Mouse (Mus musculus) ES-Bruce4 (cell line): ENCODE results near the gene Fgfr1op. TPM values are rescaled to one million over a fixed set of nuclear protein-coding genes. Genes with fewer than 3 reads are reported as not detected.

Experiments used
- H3K27ac ChIP-seq: 2 replicates; pipeline ENCODE4 v1.5.1; 2012; ENCODE audit warnings: low read length, inconsistent platforms; ENCODE audit not compliant: insufficient read depth
- H3K27me3 ChIP-seq: 2 replicates; pipeline ENCODE4 v1.6.1; 2012; ENCODE audit warnings: mild to moderate bottlenecking, low read length, inconsistent platforms; ENCODE audit not compliant: control insufficient read depth, poor library complexity, insufficient read depth, severe bottlenecking
- H3K36me3 ChIP-seq: 2 replicates; pipeline ENCODE4 v1.6.1; 2012; ENCODE audit warnings: inconsistent platforms, mild to moderate bottlenecking, low read length, moderate library complexity; ENCODE audit not compliant: control insufficient read depth, poor library complexity, insufficient read depth, severe bottlenecking
- H3K4me1 ChIP-seq: one replicate; pipeline ENCODE4 v1.8.1; 2011; ENCODE audit warnings: low read length; ENCODE audit not compliant: control insufficient read depth, insufficient read depth
- H3K4me3 ChIP-seq: 2 replicates; pipeline ENCODE4 v1.5.1; 2011; ENCODE audit warnings: low read depth, mild to moderate bottlenecking, low read length
- H3K9ac ChIP-seq: 2 replicates; pipeline ENCODE4 v1.6.1; 2012; ENCODE audit warnings: low read depth, mild to moderate bottlenecking, inconsistent platforms; ENCODE audit not compliant: poor library complexity, severe bottlenecking
- H3K9me3 ChIP-seq: replicated peaks from 2 replicates; pipeline ENCODE4 v1.6.1; 2012; ENCODE audit warnings: mild to moderate bottlenecking, low read length, inconsistent platforms; ENCODE audit not compliant: control insufficient read depth, poor library complexity, insufficient read depth, severe bottlenecking
- CTCF ChIP-seq: IDR thresholded peaks from one replicate; pipeline ENCODE4 v1.8.1; 2011; ENCODE audit warnings: low read depth, low read length
- EP300 ChIP-seq: IDR thresholded peaks from 2 replicates; pipeline ENCODE4 v1.6.1; 2011; ENCODE audit warnings: low read depth, low read length; ENCODE audit not compliant: insufficient read depth
- POLR2A ChIP-seq: IDR thresholded peaks from one replicate; pipeline ENCODE4 v1.8.1; 2011; ENCODE audit warnings: low read length; ENCODE audit not compliant: insufficient read depth
- polyA plus RNA-seq: library from polyadenylated mRNA; stranded (reverse); fragments of >200 nt; gene quantifications from 2 replicates; pipeline ENCODE4 v1.2.4, GENCODE M21; 2011; ENCODE audit warnings: low read depth; ENCODE audit not compliant: missing spikeins, insufficient read depth, insufficient read length

The Fgfr1op gene
- polyA plus RNA-seq, 1 experiment, result 78.5 TPM

- no peaks in the 10 kb centered on the region for H3K4me1 ChIP-seq
- H3K9me3 ChIP-seq, result 0 out of 2 replicates have a peak, but pooled peaks cover 6% of the 10 kb centered on the region
- no peak overlapping the region for H3K27ac ChIP-seq
- H3K27me3 ChIP-seq, result no peaks in the 10 kb centered on the region
- TF ChIP-seq EP300 (no peak), CTCF (no peak), POLR2A (no peak)
- H3K4me3 ChIP-seq, result no peak overlapping the region
- H3K9ac ChIP-seq, result no peak overlapping the region
- H3K36me3 ChIP-seq, result no peaks in the 10 kb centered on the region
Measured at GRCm38 (mm10) chr17:8214369-8214768, 49.1 kb downstream of the Fgfr1op start.

- TF ChIP-seq EP300 (no peak), POLR2A (no peak), CTCF (no peak)
- no peaks in the 10 kb centered on the region for H3K27me3 ChIP-seq
- no peak overlapping the region for H3K9ac ChIP-seq
- H3K4me3 ChIP-seq, result no peak overlapping the region
- H3K9me3 ChIP-seq, result 0 out of 2 replicates have a peak, but pooled peaks cover 6% of the 10 kb centered on the region
- no peak overlapping the region for H3K27ac ChIP-seq
- no peaks in the 10 kb centered on the region for H3K36me3 ChIP-seq
- no peaks in the 10 kb centered on the region for H3K4me1 ChIP-seq
Measured at GRCm38 (mm10) chr17:8215016-8215745, 49.9 kb downstream of the Fgfr1op start.

GRCm38 (mm10) chr17:8223225-8223624 lies 57.9 kb downstream of the Fgfr1op start:
- TF ChIP-seq POLR2A (no peak), CTCF (no peak)
- Histone ChIP-seq H3K4me3 (no peak overlapping the region), H3K36me3 (no peaks in the 10 kb centered on the region), H3K4me1 (no peaks in the 10 kb centered on the region), H3K27ac (no peak overlapping the region), H3K27me3 (no peaks in the 10 kb centered on the region), H3K9ac (no peak overlapping the region), H3K9me3 (no peaks in the 10 kb centered on the region)

DNA sequence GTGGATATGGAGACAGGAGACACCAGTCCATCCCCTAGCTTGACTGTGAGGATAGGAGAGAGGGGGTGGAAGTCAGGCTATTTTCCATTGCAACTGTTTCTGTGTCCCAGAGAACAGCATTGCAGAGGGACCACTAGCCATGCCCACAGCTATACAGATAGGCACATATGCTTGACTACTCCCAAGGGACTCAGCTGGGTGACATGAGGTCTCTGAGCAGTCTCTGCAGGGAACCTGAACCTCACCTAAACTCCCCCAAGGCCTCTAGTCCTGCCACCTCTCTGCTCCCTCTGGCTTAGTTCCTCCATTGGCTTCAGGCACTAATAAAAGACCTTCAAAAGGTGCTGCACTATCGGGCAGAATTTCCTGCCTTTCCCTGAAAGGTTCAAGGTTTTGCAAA lies 58.8 kb downstream of the Fgfr1op start:
- Histone ChIP-seq H3K4me3 (no peak overlapping the region), H3K9ac (no peak overlapping the region), H3K36me3 (no peaks in the 10 kb centered on the region), H3K9me3 (no peaks in the 10 kb centered on the region), H3K27me3 (no peaks in the 10 kb centered on the region), H3K4me1 (no peaks in the 10 kb centered on the region), H3K27ac (no peak overlapping the region)
- TF ChIP-seq EP300, result no peak

DNA sequence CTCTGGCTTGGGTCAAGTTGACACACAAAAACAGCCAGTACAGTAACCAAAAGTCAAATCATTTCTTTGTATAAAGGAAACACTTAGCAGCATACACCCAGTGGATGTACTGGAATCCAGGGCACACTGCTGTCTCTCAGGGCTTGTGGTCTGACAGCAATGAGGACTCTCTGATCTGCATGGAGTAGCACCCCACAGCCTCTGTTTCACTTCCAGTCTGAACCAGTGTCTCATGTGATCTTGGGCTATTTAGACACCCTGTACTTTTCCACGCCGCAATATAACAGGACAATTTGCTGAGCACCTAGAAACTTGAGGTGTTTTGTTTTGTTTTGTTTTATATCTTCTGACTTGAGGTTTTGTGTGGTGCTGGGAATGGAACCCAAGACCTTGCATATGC lies 59.9 kb downstream of the Fgfr1op start:
- Histone ChIP-seq H3K27me3 (no peaks in the 10 kb centered on the region), H3K36me3 (no peaks in the 10 kb centered on the region), H3K27ac (no peak overlapping the region), H3K9me3 (no peaks in the 10 kb centered on the region), H3K4me1 (no peaks in the 10 kb centered on the region), H3K4me3 (no peak overlapping the region), H3K9ac (no peak overlapping the region)
- TF ChIP-seq EP300, result no peak
- TF ChIP-seq CTCF, result no peak
- no peak for TF ChIP-seq POLR2A

DNA sequence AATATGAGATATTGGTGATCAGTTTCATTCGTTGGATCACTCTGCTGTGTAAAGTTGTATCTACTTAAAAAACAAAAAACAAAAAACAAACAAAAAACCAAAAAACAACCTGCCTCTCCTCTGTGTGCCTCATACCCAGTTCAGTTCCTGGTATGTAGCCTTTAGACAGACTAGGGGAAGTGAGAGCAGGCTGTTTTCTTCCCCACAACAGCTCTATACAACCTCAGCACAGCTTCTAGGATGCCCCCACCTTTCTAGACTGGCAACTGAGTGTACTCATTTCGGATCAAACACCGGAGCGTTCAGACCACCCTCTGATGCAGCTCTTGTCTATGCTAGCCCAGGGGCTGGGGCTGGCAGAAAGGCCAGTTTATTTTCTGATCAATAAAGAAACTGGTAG lies 60.4 kb downstream of the Fgfr1op start:
- TF ChIP-seq POLR2A, result no peak
- TF ChIP-seq CTCF, result no peak
- TF ChIP-seq EP300, result no peak

More for the DNA sequence above, 60.4 kb downstream of the Fgfr1op start:
- Histone ChIP-seq H3K9me3 (no peaks in the 10 kb centered on the region), H3K4me3 (no peak overlapping the region), H3K27me3 (no peaks in the 10 kb centered on the region), H3K27ac (no peak overlapping the region), H3K9ac (no peak overlapping the region), H3K36me3 (no peaks in the 10 kb centered on the region), H3K4me1 (no peaks in the 10 kb centered on the region)
